ENCODE assay signal across 23 mouse cellular contexts in genomic region chr13:20362541-20362940, GRCm38 (mm10).
"Had no signal": no experiment of that assay in that cellular context is flagged by ENCODE, and none has a peak within 500 bp of the region (broad histone marks: within the 10 kb centered on the region; RNA-seq: fewer than 3 reads in every experiment).

No protein-coding gene starts in this region.

- H3K27me3 ChIP-seq: hindbrain, embryonic 13.5 days; hindbrain, embryonic 15.5 days; kidney, embryonic 15.5 days; limb, embryonic 13.5 days; limb, embryonic 15.5 days; liver, embryonic 12.5 days had no signal

- DNase-seq: forebrain, postnatal 0 days; gastrocnemius, postnatal 14 days; gastrocnemius, postnatal 36 days; kidney, adult 11 months; kidney, adult 2 months; kidney, adult 9 months; kidney, postnatal 14 days; kidney, postnatal 36 days; layer of hippocampus, adult 9-11 months; layer of hippocampus, postnatal 36 days; left cerebral cortex, postnatal 4 days; lung, adult 18-20 months had no signal

- H3K27ac ChIP-seq: hindbrain, embryonic 13.5 days; hindbrain, embryonic 15.5 days; hindbrain, postnatal 0 days; kidney, embryonic 15.5 days; kidney, postnatal 0 days; limb, embryonic 13.5 days; limb, embryonic 15.5 days; liver, embryonic 12.5 days; liver, embryonic 14.5 days had no signal

- H3K4me3 ChIP-seq: hindbrain, embryonic 13.5 days; hindbrain, embryonic 15.5 days; kidney, embryonic 15.5 days; limb, embryonic 13.5 days; limb, embryonic 15.5 days; liver, embryonic 12.5 days had no signal

- H3K4me1 ChIP-seq: kidney, embryonic 15.5 days; limb, embryonic 15.5 days; liver, embryonic 12.5 days had no signal

- H3K9me3 ChIP-seq: hindbrain, embryonic 13.5 days; hindbrain, embryonic 15.5 days; limb, embryonic 15.5 days had no signal

- ATAC-seq: forebrain, postnatal 0 days; hindbrain, postnatal 0 days; intestine, embryonic 16.5 days; liver, embryonic 12.5 days had no signal

- H3K4me2 ChIP-seq: heart, embryonic 11.5 days; hindbrain, embryonic 13.5 days; hindbrain, embryonic 15.5 days; kidney, embryonic 15.5 days; limb, embryonic 13.5 days; limb, embryonic 15.5 days; liver, embryonic 12.5 days had no signal

- H3K36me3 ChIP-seq: hindbrain, embryonic 13.5 days; hindbrain, embryonic 15.5 days; kidney, embryonic 15.5 days; limb, embryonic 13.5 days; limb, embryonic 15.5 days had no signal

- H3K9ac ChIP-seq: forebrain, postnatal 0 days; hindbrain, embryonic 13.5 days; hindbrain, embryonic 15.5 days; kidney, embryonic 15.5 days; limb, embryonic 13.5 days; limb, embryonic 15.5 days; liver, embryonic 12.5 days; liver, embryonic 14.5 days had no signal
